Mouse (Mus musculus): ENCODE measurements at regions not wholly inside any gene's neighbourhood (a gene's known extent, or its start where the extent isn't known, plus 50 kb on each side); places are given as distances from the start of the nearest gene placed in this dataset.
"Not testable (repeated sequence)": the region's sequence is repeated elsewhere in the genome, so short reads cannot be mapped to it uniquely, and the experiment has no call there.

DNA sequence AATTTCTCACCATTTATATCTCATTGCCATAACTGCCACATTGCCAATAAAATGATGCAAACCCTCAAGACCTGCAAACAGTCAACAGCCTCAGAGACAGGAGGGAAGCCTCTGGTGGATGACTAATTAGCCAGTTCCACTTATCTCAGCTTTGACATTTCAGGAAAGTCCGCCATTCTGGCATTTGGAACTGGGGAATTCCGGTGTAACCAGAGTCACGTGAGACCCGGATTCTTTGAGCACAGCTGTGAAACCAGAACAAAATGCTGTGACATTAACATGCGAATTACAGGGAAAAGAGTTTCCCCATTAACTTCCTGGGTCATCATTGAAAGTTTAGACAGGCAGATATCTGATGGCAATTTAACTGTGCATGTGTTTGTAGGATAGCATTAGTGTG lies 190.7 kb upstream of the P2ry1 start:
- DNase-seq: no peak

DNA sequence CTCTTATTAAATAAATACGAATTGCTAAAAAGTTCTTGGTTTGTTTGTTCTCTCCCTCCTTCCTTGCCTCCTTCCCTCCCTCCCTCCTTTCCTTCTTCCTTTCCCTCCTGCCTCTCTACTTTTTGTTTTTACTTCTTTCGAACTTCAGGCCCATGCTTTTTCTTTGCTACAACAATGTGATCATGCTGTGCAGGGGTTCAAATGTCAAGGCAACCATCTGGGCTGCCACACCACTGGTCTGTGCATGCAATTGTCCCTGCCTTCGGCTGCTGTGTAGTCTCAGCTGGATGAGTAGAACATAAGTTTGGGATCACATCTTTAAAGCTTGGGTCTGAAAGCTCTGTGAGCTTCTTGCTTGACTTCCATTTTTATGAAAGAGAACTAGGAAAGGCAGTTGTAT lies 189.1 kb upstream of the P2ry1 start:
- DNase-seq: no peak

- DNase-seq: no peak
Observed at GRCm38 (mm10) chr3:60819684-60820281, 182.8 kb upstream of the P2ry1 start.

GRCm38 (mm10) chr3:60821463-60821862 lies 181.1 kb upstream of the P2ry1 start:
- DNase-seq: no peak

- DNase-seq: no peak
Observed at GRCm38 (mm10) chr3:60826759-60827158, 175.8 kb upstream of the P2ry1 start.

DNA sequence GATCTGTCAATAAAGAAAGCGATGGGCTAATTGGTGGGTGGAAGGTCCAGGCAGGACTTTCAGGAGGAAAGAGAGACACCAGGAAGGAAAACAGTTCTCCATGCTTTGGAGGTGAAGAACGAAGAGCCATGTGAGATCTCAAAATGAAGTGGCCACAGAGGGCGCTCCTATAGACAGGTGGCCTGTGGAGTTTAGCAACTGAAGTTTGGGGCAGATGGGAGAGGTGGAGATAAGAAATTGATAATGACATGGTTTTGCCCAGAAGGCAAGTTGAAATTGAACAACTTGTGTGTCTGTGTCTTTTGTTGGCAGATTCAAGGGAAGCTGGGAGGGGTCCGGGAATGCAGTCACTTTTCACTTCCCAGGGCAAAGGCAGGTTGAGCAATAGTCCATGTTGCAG lies 170.2 kb upstream of the P2ry1 start:
- no peak for DNase-seq

DNA sequence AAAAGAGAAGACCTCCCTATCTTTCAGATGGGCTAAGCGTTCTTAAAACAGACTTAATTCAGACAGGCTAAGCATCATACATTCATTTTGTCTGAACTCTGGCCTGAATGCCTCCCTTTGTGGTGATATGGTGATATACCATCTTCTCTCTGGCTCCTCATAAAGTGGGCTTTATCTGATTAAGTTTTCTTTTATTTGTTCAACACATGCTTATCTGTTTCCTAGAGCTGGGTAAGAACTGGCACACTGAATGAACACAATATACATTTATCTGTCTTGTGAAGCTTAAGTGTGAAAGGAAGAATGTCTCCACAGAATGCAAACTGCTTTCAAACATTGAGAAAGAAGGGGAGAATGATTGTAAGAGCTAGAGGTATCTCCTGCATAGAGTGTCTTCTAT lies 160.7 kb upstream of the P2ry1 start:
- no peak for DNase-seq

GRCm38 (mm10) chr3:60845293-60845692 lies 157.3 kb upstream of the P2ry1 start:
- DNase-seq: no peak

GRCm38 (mm10) chr3:60848437-60848836 lies 154.2 kb upstream of the P2ry1 start:
- DNase-seq: no peak

DNA sequence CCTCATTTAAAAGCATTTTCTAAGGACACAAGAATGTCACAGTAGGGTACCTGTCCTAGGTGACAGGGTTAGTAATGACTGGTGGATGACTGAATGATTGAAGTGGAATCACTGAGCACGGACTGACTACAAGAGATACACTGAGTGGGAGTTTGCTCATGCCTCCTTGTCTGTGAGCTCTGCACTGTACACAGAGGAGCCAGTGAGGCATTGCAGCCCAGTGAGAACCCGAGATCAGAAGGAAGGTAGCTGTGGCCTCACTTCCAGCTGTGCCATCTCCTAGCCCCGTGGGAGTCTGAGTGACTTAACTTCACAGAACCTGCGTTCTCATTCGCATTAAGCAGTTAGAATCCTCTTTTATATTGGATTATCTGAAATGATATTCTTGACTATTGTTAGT lies 148.8 kb upstream of the P2ry1 start:
- no peak for DNase-seq

GRCm38 (mm10) chr3:60855734-60856133 lies 146.9 kb upstream of the P2ry1 start:
- DNase-seq: no peak

GRCm38 (mm10) chr3:60858474-60859118 lies 144.0 kb upstream of the P2ry1 start:
- DNase-seq: no peak

DNA sequence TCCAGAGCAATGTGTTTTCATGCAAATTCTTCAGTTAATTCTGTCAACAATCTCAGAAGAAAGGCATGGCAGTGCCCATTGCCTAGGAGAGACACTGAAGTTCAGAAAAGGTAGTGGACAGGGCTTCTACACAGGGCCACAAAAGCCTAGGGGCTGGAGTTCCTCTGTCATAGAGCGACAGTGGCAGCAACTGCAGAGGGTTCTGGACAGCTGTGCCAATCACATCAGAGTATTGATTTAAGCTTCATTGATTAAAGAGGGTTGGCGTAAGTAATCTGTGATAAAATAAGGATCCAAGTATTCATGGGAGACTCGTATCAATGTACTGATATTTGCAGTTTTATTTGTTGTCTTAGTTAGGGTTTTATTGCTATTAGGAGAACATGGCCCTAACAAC lies 143.5 kb upstream of the P2ry1 start:
- DNase-seq: no peak

GRCm38 (mm10) chr3:60876858-60877257 lies 125.7 kb upstream of the P2ry1 start:
- not testable (repeated sequence) for DNase-seq

GRCm38 (mm10) chr3:60878880-60879279 lies 123.7 kb upstream of the P2ry1 start:
- no peak for DNase-seq

DNA sequence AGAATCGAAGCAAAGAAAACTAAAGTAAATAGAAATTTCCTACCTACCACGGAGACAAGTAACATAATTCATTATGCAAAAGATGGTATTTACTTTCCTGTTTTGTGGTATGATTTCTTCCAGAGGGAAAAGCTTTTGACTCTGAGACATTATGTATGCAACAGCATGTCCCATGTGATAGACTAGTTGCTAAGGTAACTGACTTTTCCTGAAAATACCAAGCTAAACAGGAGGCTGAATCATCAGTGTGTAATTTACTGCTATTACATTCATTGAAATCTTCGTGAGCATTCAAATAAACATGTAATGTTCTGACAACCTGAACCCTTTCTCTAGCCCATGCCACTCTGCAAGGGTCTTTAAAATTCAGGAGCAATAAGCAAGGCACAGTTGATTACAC lies 118.6 kb upstream of the P2ry1 start:
- DNase-seq: no peak

DNA sequence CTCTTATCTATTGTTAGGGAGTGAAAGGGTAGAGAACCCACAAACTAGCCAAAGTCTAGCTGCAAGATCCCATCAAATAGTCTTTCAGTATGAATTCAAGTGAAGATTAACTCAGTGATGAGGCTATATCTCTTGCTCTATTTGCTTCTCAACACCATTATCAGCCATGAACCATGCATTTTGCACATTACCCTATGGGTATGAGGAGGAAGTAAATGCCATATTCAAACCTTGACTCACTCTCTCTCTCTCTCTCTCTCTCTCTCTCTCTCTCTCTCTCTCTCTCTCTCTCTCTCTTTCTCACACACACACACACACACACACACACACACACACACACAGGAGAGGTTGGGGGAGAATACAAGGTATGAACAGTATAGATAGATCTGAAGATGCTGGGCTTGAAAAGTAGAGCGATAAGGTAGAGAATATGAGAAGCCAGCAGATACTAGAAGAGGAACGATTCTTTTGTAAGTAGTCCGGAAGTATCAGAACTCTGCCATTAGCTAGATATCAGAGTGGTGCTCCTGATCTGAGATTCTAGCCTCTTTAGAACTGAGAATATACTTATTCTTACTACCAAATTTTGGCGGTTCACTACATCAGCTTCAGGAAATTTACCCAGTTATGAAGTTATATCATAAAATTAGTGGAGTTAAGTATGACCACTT lies 113.3 kb upstream of the P2ry1 start:
- no peak for DNase-seq

GRCm38 (mm10) chr3:60897628-60898269 lies 104.8 kb upstream of the P2ry1 start:
- no peak for DNase-seq

DNA sequence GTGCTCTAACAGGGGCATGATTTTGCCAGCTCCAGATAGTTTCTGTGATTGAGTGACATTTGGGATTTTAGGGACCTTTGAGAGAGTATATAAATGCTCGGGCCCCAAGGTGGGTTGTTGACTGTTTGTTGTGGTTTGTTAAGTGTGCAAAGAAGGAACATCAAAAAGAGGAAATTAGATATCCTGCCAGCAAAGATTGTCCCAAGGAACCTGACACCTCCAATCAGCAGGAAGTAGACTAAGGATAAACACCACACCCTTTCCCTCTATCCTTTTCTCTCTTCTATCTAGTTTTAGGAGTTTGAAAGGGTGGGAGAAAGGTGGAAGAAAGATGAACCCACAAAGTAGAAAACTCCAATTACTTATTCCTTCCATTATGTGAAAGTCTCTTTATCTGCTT lies 103.9 kb upstream of the P2ry1 start:
- DNase-seq: no peak

DNA sequence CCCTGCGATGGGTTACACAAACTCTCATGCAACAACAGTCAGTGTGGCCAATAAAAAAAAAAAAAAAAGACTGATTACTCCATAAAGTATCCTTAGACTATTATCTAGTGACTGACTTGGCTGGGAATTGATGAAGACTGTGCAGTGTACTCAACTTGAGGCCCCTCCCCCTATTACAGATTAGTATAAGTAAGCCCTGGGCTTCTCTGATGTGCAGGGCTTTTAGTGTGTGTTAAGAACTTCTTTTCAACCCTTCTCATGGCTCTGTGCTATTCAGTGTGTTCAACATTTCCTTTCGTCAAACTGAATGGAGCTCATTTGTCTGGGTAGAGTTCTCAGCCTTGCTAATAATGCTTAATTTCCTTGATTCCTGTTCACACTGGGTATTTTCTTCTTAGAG lies 101.0 kb upstream of the P2ry1 start:
- no peak for DNase-seq

GRCm38 (mm10) chr3:60916411-60916810 lies 86.2 kb upstream of the P2ry1 start:
- DNase-seq: no peak

DNA sequence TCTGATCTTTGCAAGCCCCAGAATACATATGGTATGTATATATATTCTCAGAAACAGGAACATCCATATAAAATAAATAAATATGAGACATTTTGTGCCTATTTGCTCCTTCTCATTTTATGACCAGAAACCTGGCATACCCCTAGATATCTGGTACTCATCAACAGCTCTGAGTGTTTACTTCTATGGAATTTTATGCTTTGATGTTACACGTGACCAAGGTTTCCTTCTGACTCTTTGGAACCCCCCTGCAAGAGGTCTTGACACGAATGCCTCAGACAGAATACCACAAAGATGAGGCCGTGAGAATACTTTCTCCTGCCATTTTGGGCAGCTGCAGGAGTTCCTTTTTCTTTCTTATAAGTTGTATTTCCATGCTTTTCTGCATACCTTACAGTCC lies 85.3 kb upstream of the P2ry1 start:
- DNase-seq: no peak

DNA sequence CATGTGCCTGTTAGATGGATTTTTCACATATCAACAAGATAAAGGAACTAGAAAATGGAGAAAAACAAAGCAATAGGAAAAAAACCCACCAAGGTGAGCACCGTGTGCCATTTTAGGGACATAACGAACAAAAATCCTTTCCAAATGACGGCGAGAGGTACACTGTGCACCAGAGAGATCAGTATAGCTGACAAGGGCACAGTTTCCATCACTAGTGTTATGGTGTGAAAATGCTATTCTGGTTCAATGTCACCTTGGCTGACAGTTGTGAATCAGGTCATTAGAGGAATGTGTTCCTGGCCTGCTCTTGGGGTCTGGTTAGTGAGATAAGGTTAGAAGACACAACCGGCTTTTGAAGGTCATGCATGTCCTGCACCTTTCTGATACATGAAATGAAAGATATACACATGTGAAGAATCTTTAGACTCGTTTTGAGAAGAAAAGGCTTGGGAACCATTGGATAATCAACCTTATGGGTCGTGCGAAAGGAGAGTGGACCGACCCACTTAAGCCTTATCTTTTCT lies 76.5 kb upstream of the P2ry1 start:
- DNase-seq: no peak

DNA sequence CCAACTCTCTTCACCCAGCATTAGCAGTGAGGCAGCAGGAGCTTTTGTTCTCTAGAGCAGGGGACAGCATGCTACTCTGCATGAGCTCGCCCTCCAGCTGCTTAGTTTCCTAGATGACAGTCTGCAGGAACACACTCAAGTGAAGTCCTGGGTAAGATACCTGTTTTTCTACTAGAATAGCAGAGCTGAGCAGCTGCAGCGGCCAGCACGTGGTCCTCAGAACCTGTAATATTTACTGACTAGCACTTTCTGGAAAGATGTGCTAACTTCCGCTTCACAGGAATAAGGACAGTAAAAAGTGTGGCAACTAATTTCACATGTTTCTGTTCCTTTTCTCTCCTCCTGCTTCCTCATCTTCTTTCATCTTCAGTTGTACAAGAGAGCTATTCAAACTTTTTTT lies 73.7 kb upstream of the P2ry1 start:
- DNase-seq: no peak
